Mouse (Mus musculus) megakaryocyte, adult 5-6 weeks (primary cell): ENCODE measurements around the gene Slc6a2. TPM values are rescaled to one million over a fixed set of nuclear protein-coding genes. Genes with fewer than 3 reads are reported as not detected.

ENCODE experiments used
- ATAC-seq: 2 replicates; pipeline ENCODE4 v1.8.0; 2016; ENCODE audit warnings: mild to moderate bottlenecking, inconsistent platforms; ENCODE audit not compliant: poor library complexity, severe bottlenecking
- total RNA-seq, 2 experiments: library from RNA; stranded (forward) in 1 of 2; stranded (reverse) in 1 of 2; fragments of 153-499, 151-499 nt in 1 of 2; fragments of 221-1000, 200-1000 nt in 1 of 2; gene quantifications; 2 replicates each; pipeline versions ENCODE4 v1.2.3 to v1.2.4; 2015 to 2017

Gene Slc6a2
- total RNA-seq, 2 experiments from 2014 or later = not detected

DNA sequence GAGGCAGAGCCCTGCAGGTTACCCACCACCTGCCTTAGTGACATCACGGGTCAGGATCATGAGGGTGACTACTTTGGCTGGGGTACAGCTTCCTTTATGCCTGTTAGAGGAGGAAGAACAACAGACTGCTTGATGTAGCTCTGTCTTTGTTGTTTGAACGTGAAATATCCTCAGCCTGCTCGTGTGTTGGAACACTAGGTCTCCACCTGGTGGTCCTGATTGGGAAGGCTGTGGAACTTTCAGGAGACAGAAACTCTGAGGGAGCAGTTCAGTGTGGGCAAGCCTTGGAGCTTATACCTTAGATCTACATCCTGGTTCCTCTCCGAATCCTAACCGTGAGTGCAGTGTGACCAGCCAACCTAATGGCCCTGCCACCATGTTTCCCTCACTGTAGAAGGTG lies 61.9 kb downstream of the Slc6a2 start:
- ATAC-seq = no peak

GRCm38 (mm10) chr8:93030664-93031063 lies 70.8 kb downstream of the Slc6a2 start:
- no peak for ATAC-seq

- no peak for ATAC-seq
These were observed 79.0 kb downstream of the Slc6a2 start for GRCm38 (mm10) chr8:93038831-93039230.

- no peak for ATAC-seq
These were observed 80.4 kb downstream of the Slc6a2 start for GRCm38 (mm10) chr8:93040256-93040655.

DNA sequence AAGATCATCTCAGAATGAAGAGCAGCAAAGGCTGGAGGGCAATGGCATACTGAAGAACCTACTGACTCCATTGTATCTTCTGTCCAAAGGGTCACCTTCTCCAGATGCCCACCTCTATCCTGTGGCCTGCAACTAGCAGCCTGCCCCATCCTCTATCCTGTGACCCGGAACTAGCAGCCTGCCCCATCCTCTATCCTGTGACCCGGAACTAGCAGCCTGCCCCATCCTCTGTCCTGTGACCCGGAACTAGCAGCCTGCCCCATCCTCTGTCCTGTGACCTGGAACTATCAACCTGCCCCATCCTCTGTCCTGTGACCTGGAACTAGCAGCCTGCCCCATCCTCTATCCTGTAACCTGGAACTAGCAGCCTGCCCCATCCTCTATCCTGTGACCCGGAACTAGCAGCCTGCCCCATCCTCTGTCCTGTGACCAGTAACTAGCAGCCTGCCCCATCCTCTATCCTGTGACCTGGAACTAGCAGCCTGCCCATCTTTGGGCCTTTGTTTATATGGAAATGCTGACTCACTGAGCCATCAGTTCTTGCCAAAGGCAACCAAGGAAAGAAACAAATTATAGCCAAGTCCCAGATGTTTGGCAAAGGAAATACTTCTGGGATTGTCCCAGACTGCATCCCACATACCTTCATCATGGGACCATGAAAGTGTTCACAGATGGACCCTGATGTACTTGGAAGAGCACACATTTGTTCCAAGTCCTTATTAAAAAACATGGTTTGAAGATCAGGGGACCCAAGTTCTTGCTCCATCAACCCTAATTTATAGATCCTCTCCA lies 81.1 kb downstream of the Slc6a2 start:
- no peak for ATAC-seq

DNA sequence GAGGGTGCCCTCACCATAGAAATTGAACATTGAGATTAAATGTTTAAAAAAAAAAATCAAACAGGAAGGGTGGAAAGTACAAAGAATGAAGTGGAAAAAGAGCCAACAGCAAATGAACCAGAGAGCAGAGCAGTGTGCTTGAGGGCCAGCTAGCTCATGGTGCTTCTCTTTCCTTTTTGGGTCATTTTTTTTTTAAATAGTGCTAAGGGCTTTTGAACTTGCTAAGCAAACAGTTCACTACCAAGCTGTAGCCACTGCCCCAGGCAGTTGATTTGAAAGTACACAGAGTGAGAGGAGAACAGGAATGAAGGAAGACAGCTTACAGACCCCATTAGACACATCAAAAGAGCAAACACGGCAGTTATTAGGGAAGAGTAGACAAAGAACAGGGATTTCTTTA lies 83.2 kb downstream of the Slc6a2 start:
- ATAC-seq = no peak

DNA sequence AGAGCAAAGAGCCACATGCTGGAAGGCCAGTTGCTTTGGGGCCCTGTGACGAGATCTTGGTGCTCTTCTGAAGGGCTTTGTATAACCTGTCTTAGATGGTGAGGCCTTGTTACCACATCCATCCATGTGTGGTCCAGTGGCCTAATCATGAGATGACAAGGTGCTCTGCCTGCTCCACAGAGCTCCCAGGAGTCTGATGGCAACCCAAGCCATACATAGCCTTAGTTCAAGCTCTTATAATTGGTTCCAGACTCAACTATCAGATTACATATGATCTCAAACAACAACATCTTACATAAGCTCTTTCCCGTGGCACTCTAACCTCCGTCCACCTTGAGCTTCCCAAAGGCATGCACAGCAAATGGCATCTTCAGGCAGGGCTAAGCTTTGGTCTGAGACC lies 88.2 kb downstream of the Slc6a2 start, which contains the start of gene Ces1a:
TSS of gene Ces1a (minus strand) at position 101 of the 400 bp plus-strand sequence.
- ATAC-seq = no peak

- ATAC-seq = no peak
These were observed 88.9 kb downstream of the Slc6a2 start for GRCm38 (mm10) chr8:93048510-93049416.

Other genes starting within 250 kb of the Slc6a2 start
- not detected in 2 replicates for gene Mmp2, start 132.8 kb upstream of the Slc6a2 start, total RNA-seq (2015)
- not detected in 2 replicates for gene Mmp2, start 132.8 kb upstream of the Slc6a2 start, total RNA-seq (2017)
- 37.9 and 43.7 TPM in 2 replicates for gene Lpcat2, start 104.7 kb upstream of the Slc6a2 start, total RNA-seq (2015)
- 32.1 and 39.6 TPM in 2 replicates for gene Lpcat2, start 104.7 kb upstream of the Slc6a2 start, total RNA-seq (2017)
- 1.1 and 1.6 TPM in 2 replicates for gene Capns2, start 58.7 kb upstream of the Slc6a2 start, total RNA-seq (2015)
- gene Capns2, start 58.7 kb upstream of the Slc6a2 start, total RNA-seq (2017) = 1.5 and 2.0 TPM in 2 replicates
- gene Ces1a, start 88.1 kb downstream of the Slc6a2 start, total RNA-seq (2015) = not detected in 2 replicates
- not detected in 2 replicates for gene Ces1a, start 88.1 kb downstream of the Slc6a2 start, total RNA-seq (2017)
- gene Ces1b, start 119.9 kb downstream of the Slc6a2 start, total RNA-seq (2015) = not detected in 2 replicates
- gene Ces1b, start 119.9 kb downstream of the Slc6a2 start, total RNA-seq (2017) = not detected in 2 replicates
- not detected in 2 replicates for gene Ces1c, start 171.2 kb downstream of the Slc6a2 start, total RNA-seq (2015)
- not detected in 2 replicates for gene Ces1c, start 171.2 kb downstream of the Slc6a2 start, total RNA-seq (2017)
- gene Ces1d, start 237.8 kb downstream of the Slc6a2 start, total RNA-seq (2015) = 0.51 and 1.8 TPM in 2 replicates
- 0.40 and 0.65 TPM in 2 replicates for gene Ces1d, start 237.8 kb downstream of the Slc6a2 start, total RNA-seq (2017)